Mouse (Mus musculus) cerebellum, postnatal 10 days (tissue): ENCODE measurements at regions not wholly inside any gene's neighbourhood (a gene's known extent, or its start where the extent isn't known, plus 50 kb on each side); places are given as distances from the start of the nearest gene placed in this dataset.
A peak's percentile ranks its signal among the peaks of the same experiment; 100 is the strongest.

Source experiments
- DNase-seq, 2 experiments: peaks; one replicate each; pipeline ENCODE4 v3.0.0; 2021; ENCODE audit warnings: mixed read lengths in 2 of 2

GRCm38 (mm10) chr13:114679703-114680378 is 138.2 kb upstream of the Mocs2 start:
- DNase-seq, result peak in 1 of 2 experiments; percentile 4

GRCm38 (mm10) chr13:114680379-114680733 is 137.7 kb upstream of the Mocs2 start:
- DNase-seq, result no peak

GRCm38 (mm10) chr13:114681196-114681595 is 136.8 kb upstream of the Mocs2 start:
- DNase-seq, result no peak

- no peak for DNase-seq
Measured at GRCm38 (mm10) chr13:114681887-114682286, 136.1 kb upstream of the Mocs2 start.

- no peak for DNase-seq
Measured at GRCm38 (mm10) chr13:114682891-114683290, 135.1 kb upstream of the Mocs2 start.

- no peak for DNase-seq
Measured at GRCm38 (mm10) chr13:114684298-114684697, 133.7 kb upstream of the Mocs2 start.

GRCm38 (mm10) chr13:114685368-114685767 is 132.7 kb upstream of the Mocs2 start:
- DNase-seq, result no peak

- DNase-seq, result no peak
Measured at GRCm38 (mm10) chr13:114712601-114713000, 105.4 kb upstream of the Mocs2 start.

- DNase-seq, result no peak
Measured at GRCm38 (mm10) chr13:114719771-114720170, 98.3 kb upstream of the Mocs2 start.

GRCm38 (mm10) chr13:114726828-114727227 is 91.2 kb upstream of the Mocs2 start:
- no peak for DNase-seq

GRCm38 (mm10) chr13:114735066-114735465 is 83.0 kb upstream of the Mocs2 start:
- DNase-seq, result no peak

GRCm38 (mm10) chr13:114736066-114736465 is 82.0 kb upstream of the Mocs2 start:
- no peak for DNase-seq

GRCm38 (mm10) chr13:114742534-114742933 is 75.5 kb upstream of the Mocs2 start:
- no peak for DNase-seq

GRCm38 (mm10) chr13:114745814-114746213 is 72.2 kb upstream of the Mocs2 start:
- DNase-seq, result no peak

- peak; percentile 23 to 30 for DNase-seq
Measured at GRCm38 (mm10) chr13:114757459-114757858, 60.6 kb upstream of the Mocs2 start.

- DNase-seq, result no peak
Measured at GRCm38 (mm10) chr13:114759886-114760285, 58.1 kb upstream of the Mocs2 start.

GRCm38 (mm10) chr13:114760901-114761300 is 57.1 kb upstream of the Mocs2 start:
- no peak for DNase-seq
